Mouse (Mus musculus) right cerebral cortex, adult 2 months (tissue): ENCODE data around the gene Gpn2.

Source experiments
- DNase-seq, 2 experiments: peaks; one replicate each; pipeline ENCODE4 v3.0.0; 2021 to 2022; ENCODE audit warnings: low spot score in 2 of 2

The Gpn2 gene

GRCm38 (mm10) chr4:133592570-133592969 is 8.4 kb downstream of the Gpn2 start:
- DNase-seq = peak; percentile 67 to 74

GRCm38 (mm10) chr4:133595538-133595937 is 11.4 kb downstream of the Gpn2 start:
- peak; percentile 45 to 48 for DNase-seq

GRCm38 (mm10) chr4:133596084-133596483 is 11.9 kb downstream of the Gpn2 start:
- DNase-seq = no peak

- DNase-seq = no peak
Observed at GRCm38 (mm10) chr4:133598616-133599015, 14.5 kb downstream of the Gpn2 start.

GRCm38 (mm10) chr4:133599116-133599515 is 15.0 kb downstream of the Gpn2 start:
- no peak for DNase-seq

- DNase-seq = peak; percentile 80 to 81
Observed at GRCm38 (mm10) chr4:133599571-133600073, 15.5 kb downstream of the Gpn2 start.

GRCm38 (mm10) chr4:133600306-133600705 is 16.1 kb downstream of the Gpn2 start:
- no peak for DNase-seq

GRCm38 (mm10) chr4:133601721-133602218 is 17.6 kb downstream of the Gpn2 start, which contains the start of gene Sfn:
TSS of gene Sfn (minus strand) at chr4:133602168.
- DNase-seq = no peak

GRCm38 (mm10) chr4:133603056-133603455 is 18.9 kb downstream of the Gpn2 start:
- DNase-seq = no peak

GRCm38 (mm10) chr4:133604175-133604574 is 20.0 kb downstream of the Gpn2 start:
- DNase-seq = no peak

GRCm38 (mm10) chr4:133604856-133605255 is 20.7 kb downstream of the Gpn2 start:
- no peak for DNase-seq

GRCm38 (mm10) chr4:133605330-133605729 is 21.2 kb downstream of the Gpn2 start:
- DNase-seq = no peak

GRCm38 (mm10) chr4:133607284-133607683 is 23.1 kb downstream of the Gpn2 start:
- DNase-seq = no peak

- peak; percentile 76 to 78 for DNase-seq
Observed at GRCm38 (mm10) chr4:133609719-133610118, 25.6 kb downstream of the Gpn2 start.

- DNase-seq = no peak
Observed at GRCm38 (mm10) chr4:133611815-133612214, 27.7 kb downstream of the Gpn2 start.

- no peak for DNase-seq
Observed at GRCm38 (mm10) chr4:133612416-133612815, 28.3 kb downstream of the Gpn2 start.

GRCm38 (mm10) chr4:133613026-133613425 is 28.9 kb downstream of the Gpn2 start:
- DNase-seq = no peak

- DNase-seq = no peak
Observed at GRCm38 (mm10) chr4:133613867-133614266, 29.7 kb downstream of the Gpn2 start.

GRCm38 (mm10) chr4:133614274-133614761 is 30.2 kb downstream of the Gpn2 start:
- peak; percentile 77 to 82 for DNase-seq

- no peak for DNase-seq
Observed at GRCm38 (mm10) chr4:133615416-133615815, 31.3 kb downstream of the Gpn2 start.

GRCm38 (mm10) chr4:133617936-133618335 is 33.8 kb downstream of the Gpn2 start:
- no peak for DNase-seq

GRCm38 (mm10) chr4:133619473-133620136 is 35.4 kb downstream of the Gpn2 start:
- no peak for DNase-seq

- no peak for DNase-seq
Observed at GRCm38 (mm10) chr4:133620668-133621067, 36.5 kb downstream of the Gpn2 start.
